Mouse (Mus musculus): ENCODE measurements around the gene Bcap29. TPM values are rescaled to one million over a fixed set of nuclear protein-coding genes. Genes with fewer than 3 reads are reported as not detected.
"Not testable (repeated sequence)": the region's sequence is repeated elsewhere in the genome, so short reads cannot be mapped to it uniquely, and the experiment has no call there.

Gene Bcap29
- total RNA-seq (2021), result 10 to 100 TPM; 30.6 to 34.5 TPM

GRCm38 (mm10) chr12:31634343-31635239 lies at the start of gene Bcap29:
Bcap29 (minus strand) TSS chr12:31634658.
- intact Hi-C loops (cut with DNase I), result loop anchor here (1.0 kb wide), 1 partner anchor 20 kb away; the partner anchor contains the start of genes Cog5 and Dus4l
- DNase-seq (ENCODE audit: low spot score), result peak; percentile 63

GRCm38 (mm10) chr12:31667187-31667586 lies 32.7 kb upstream of the Bcap29 start:
- intact Hi-C loops (cut with DNase I), result loop anchor here (5.0 kb wide), 1 partner anchor 40 kb away; no protein-coding TSS in a partner anchor
- no peak for DNase-seq (ENCODE audit: low spot score)

- DNase-seq (ENCODE audit: low spot score), result no peak
- intact Hi-C loops (cut with DNase I), result loop anchor here (5.0 kb wide), 1 partner anchor 39 kb away; no protein-coding TSS in a partner anchor
Measured at GRCm38 (mm10) chr12:31665999-31666398, 31.5 kb upstream of the Bcap29 start.

GRCm38 (mm10) chr12:31656841-31657240 lies 22.4 kb upstream of the Bcap29 start:
- DNase-seq (ENCODE audit: low spot score), result no peak
- intact Hi-C loops (cut with DNase I), result no loop called here

- DNase-seq (ENCODE audit: low spot score), result no peak
- intact Hi-C loops (cut with DNase I), result loop anchor here (1.0 to 5.0 kb wide), 2 partner anchors 20 to 158 kb away; partner anchors contain the start of gene Cbll1
Measured at GRCm38 (mm10) chr12:31654965-31655477, 20.6 kb upstream of the Bcap29 start.

- intact Hi-C loops (cut with DNase I), result loop anchor here (1.0 to 5.0 kb wide), 2 partner anchors 19 to 157 kb away; partner anchors contain the start of gene Cbll1
- DNase-seq (ENCODE audit: low spot score), result peak; percentile 90
Measured at GRCm38 (mm10) chr12:31654197-31654964, 19.9 kb upstream of the Bcap29 start, which contains the start of the genes Dus4l and Cog5. Dus4l (minus strand) TSS chr12:31654826. Cog5 (plus strand) TSS chr12:31654869.

GRCm38 (mm10) chr12:31653611-31654010 lies 19.2 kb upstream of the Bcap29 start:
- DNase-seq (ENCODE audit: low spot score), result no peak
- intact Hi-C loops (cut with DNase I), result loop anchor here (1.0 to 5.0 kb wide), 2 partner anchors 18 to 156 kb away; partner anchors contain the start of gene Cbll1

- intact Hi-C loops (cut with DNase I), result loop anchor here (1.0 kb wide), 1 partner anchor 19 kb away; the partner anchor contains the start of genes Cog5 and Dus4l
- no peak for DNase-seq (ENCODE audit: low spot score)
Measured at GRCm38 (mm10) chr12:31635240-31635607, 766 bp upstream of the Bcap29 start.

GRCm38 (mm10) chr12:31633970-31634342 lies 502 bp downstream of the Bcap29 start:
- no peak for DNase-seq (ENCODE audit: low spot score)
- intact Hi-C loops (cut with DNase I), result no loop called here

- DNase-seq (ENCODE audit: low spot score), result not testable (repeated sequence)
- intact Hi-C loops (cut with DNase I), result loop anchor here (5.0 kb wide), 1 partner anchor 39 kb away; no protein-coding TSS in a partner anchor
Measured at GRCm38 (mm10) chr12:31628396-31628795, 6.1 kb downstream of the Bcap29 start.

GRCm38 (mm10) chr12:31625016-31625415 lies 9.4 kb downstream of the Bcap29 start:
- DNase-seq (ENCODE audit: low spot score), result no peak
- intact Hi-C loops (cut with DNase I), result loop anchor here (5.0 kb wide), 1 partner anchor 42 kb away; no protein-coding TSS in a partner anchor

- DNase-seq (ENCODE audit: low spot score), result no peak
- intact Hi-C loops (cut with DNase I), result no loop called here
Measured at GRCm38 (mm10) chr12:31620106-31620505, 14.4 kb downstream of the Bcap29 start.

GRCm38 (mm10) chr12:31613353-31613752 lies 21.1 kb downstream of the Bcap29 start:
- DNase-seq (ENCODE audit: low spot score), result no peak
- intact Hi-C loops (cut with DNase I), result no loop called here

- no peak for DNase-seq (ENCODE audit: low spot score)
- intact Hi-C loops (cut with DNase I), result no loop called here
Measured at GRCm38 (mm10) chr12:31608138-31608537, 26.3 kb downstream of the Bcap29 start.

GRCm38 (mm10) chr12:31604894-31605293 lies 29.6 kb downstream of the Bcap29 start:
- intact Hi-C loops (cut with DNase I), result no loop called here
- no peak for DNase-seq (ENCODE audit: low spot score)

GRCm38 (mm10) chr12:31603586-31603985 lies 30.9 kb downstream of the Bcap29 start:
- no peak for DNase-seq (ENCODE audit: low spot score)

GRCm38 (mm10) chr12:31594296-31594695 lies 40.2 kb downstream of the Bcap29 start:
- intact Hi-C loops (cut with DNase I), result no loop called here
- no peak for DNase-seq (ENCODE audit: low spot score)

More at GRCm38 (mm10) chr12:31603586-31603985, 30.9 kb downstream of the Bcap29 start:
- intact Hi-C loops (cut with DNase I), result no loop called here

GRCm38 (mm10) chr12:31592011-31592410 lies 42.4 kb downstream of the Bcap29 start:
- no peak for DNase-seq (ENCODE audit: low spot score)
- intact Hi-C loops (cut with DNase I), result no loop called here

GRCm38 (mm10) chr12:31583726-31584125 lies 50.7 kb downstream of the Bcap29 start:
- intact Hi-C loops (cut with DNase I), result no loop called here
- DNase-seq (ENCODE audit: low spot score), result no peak

GRCm38 (mm10) chr12:31582081-31582480 lies 52.4 kb downstream of the Bcap29 start:
- DNase-seq (ENCODE audit: low spot score), result no peak
- intact Hi-C loops (cut with DNase I), result no loop called here

Data from heart, postnatal 25 days (tissue).